Mouse (Mus musculus) lung, adult 2 months (tissue): ENCODE results near the gene H2-Q4. TPM values are rescaled to one million over a fixed set of nuclear protein-coding genes. Genes with fewer than 3 reads are reported as not detected.
"Not testable (repeated sequence)": the region's sequence is repeated elsewhere in the genome, so short reads cannot be mapped to it uniquely, and the experiment has no call there.

Source experiments
- DNase-seq: peaks from one replicate; pipeline ENCODE4 v3.0.0; 2022
- H3K4me1 ChIP-seq: fragments of 200-500 bp; 2 replicates; pipeline ENCODE4 v1.6.1; 2011; ENCODE audit warnings: low read length; ENCODE audit not compliant: control insufficient read depth, insufficient read depth
- H3K4me3 ChIP-seq: fragments of 200-500 bp; replicated peaks from 2 replicates; pipeline ENCODE3; 2011; ENCODE audit warnings: low read depth, mild to moderate bottlenecking, control low read depth, low read length; ENCODE audit errors: extremely low read depth
- CTCF ChIP-seq: fragments of 200-500 bp; IDR thresholded peaks from 2 replicates; pipeline ENCODE4 v1.5.1; 2011; ENCODE audit warnings: mild to moderate bottlenecking, low read length, control low read depth; ENCODE audit not compliant: insufficient read depth
- POLR2A ChIP-seq: fragments of 200-500 bp; IDR thresholded peaks from 2 replicates; pipeline ENCODE4 v1.6.1; 2011; ENCODE audit warnings: low read depth, mild to moderate bottlenecking, control low read depth, low read length, borderline replicate concordance; ENCODE audit errors: extremely low read depth
- WGBS: fragments of 180-500 bp; shearing (Covaris S2); methylation state at CpG from one replicate; pipeline ENCODE4 v1.1.7; 2018; 5-methylcytosine and 5-hydroxymethylcytosine counted together
- polyA plus RNA-seq: library from polyadenylated mRNA; depleted of rRNA; stranded (reverse); fragments of >200 nt; gene quantifications from 2 replicates; pipeline ENCODE4 v1.2.3, GENCODE M21; 2012; rRNA removed

H2-Q4 gene
- 152 and 267 TPM in 2 replicates for polyA plus RNA-seq

- peak within 1 kb of the TSS; percentile 87 for H3K4me3 ChIP-seq
- WGBS = 1% methylated on average over 16 of the region's 16 CpGs
- H3K4me1 ChIP-seq = 0 out of 2 replicates have a peak, but pooled peaks cover 2% of the 10 kb centered on the region
- TF ChIP-seq CTCF (no peak), POLR2A (peak; percentile 97)
- DNase-seq = peak; percentile 96
Measured at GRCm38 (mm10) chr17:35379369-35379728, at the start of gene H2-Q4. Gene H2-Q4 (plus strand): TSS chr17:35379617.

DNA sequence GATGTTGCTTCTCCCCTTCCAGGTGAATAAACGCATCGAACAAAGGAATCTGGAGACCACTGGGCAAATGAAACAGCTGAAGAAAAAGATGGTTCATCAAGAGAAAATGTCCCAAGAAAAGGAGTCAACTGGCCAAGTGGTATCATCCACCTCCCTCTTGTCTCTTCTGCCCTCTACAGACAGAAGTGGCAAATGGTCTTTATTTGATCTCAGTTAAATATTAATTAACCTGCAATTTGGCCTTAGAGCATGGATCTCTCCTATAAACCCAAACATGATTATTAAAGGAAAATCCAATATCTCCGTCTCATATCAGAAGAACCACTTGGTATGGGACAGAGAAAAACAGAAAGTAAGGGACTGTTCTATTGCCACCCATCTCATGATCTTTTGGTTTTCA lies 49.7 kb upstream of the H2-Q4 start:
- 56% methylated on average over 3 of the region's 3 CpGs for WGBS
- DNase-seq, H3K4me1 ChIP-seq: not testable (repeated sequence)

DNA sequence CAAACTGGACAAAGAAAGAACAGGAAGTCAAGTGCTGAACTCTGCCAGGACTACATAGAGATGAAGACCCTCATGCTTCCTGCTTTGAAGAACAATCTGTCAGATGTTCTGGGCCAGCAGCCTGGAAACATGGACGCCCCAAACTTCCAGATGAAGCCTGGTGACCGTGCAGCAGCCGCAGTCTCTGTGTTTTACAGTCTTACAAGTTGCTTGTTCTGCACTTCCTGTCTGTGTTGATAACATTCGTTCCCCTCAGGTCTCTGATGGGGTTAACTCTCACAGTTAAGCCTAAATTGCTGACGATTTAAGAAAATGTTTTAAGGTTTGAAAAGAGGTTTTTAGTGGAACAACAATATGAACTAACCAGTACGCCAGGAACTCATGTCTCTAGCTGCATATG lies 47.9 kb upstream of the H2-Q4 start:
- WGBS = 31% methylated on average over 6 of the region's 6 CpGs
- DNase-seq, H3K4me1 ChIP-seq, H3K4me3 ChIP-seq: not testable (repeated sequence)

More for the DNA sequence above, 49.7 kb upstream of the H2-Q4 start:
- H3K4me3 ChIP-seq = not testable (repeated sequence)

GRCm38 (mm10) chr17:35342071-35342671 lies 37.2 kb upstream of the H2-Q4 start, which contains the start of gene H2-Q2:
Gene H2-Q2 (plus strand): TSS chr17:35342242.
- H3K4me3 ChIP-seq = peak within 1 kb of the TSS; percentile 58
- peak; percentile 18 for DNase-seq
- H3K4me1 ChIP-seq = peaks cover 4% of the 10 kb centered on the region; the same call in 1 of the 2 replicates
- WGBS = 2% methylated on average over 40 of the region's 40 CpGs
- TF ChIP-seq POLR2A (no peak), CTCF (no peak)

GRCm38 (mm10) chr17:35342711-35343476 lies 36.5 kb upstream of the H2-Q4 start:
- 3% methylated on average over 41 of the region's 46 CpGs for WGBS
- peak; percentile 56 for DNase-seq
- TF ChIP-seq POLR2A = peak; percentile 38; the same call in 1 of the 2 replicates
- TF ChIP-seq CTCF = no peak

DNA sequence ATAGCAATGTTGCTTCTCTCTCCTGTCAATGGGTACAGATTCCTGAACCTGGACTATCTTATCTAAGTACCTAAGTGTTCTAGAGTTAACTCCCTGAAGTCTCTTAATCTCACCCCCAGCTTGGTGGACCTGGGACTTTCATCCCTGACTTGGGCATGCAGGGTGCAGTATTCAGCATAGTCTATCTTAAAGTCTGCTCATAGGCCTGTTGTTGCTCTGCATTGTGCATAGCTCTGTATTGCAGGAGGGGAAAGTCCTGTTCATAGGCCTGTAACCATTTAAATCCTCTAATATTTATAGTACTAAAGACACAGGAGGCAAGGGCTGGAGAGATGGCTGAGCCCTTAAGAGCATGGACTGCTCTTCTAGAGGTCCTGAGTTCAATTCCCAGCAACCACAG lies 31.8 kb upstream of the H2-Q4 start:
- not testable (repeated sequence) for DNase-seq, H3K4me1 ChIP-seq, H3K4me3 ChIP-seq

More at GRCm38 (mm10) chr17:35342711-35343476, 36.5 kb upstream of the H2-Q4 start:
- Histone ChIP-seq H3K4me1 (peaks cover 4% of the 10 kb centered on the region; the same call in 1 of the 2 replicates), H3K4me3 (peak overlapping the region; percentile 58)

- 15% methylated on average over 6 of the region's 6 CpGs for WGBS
- H3K4me1 ChIP-seq, DNase-seq, H3K4me3 ChIP-seq: not testable (repeated sequence)
Measured at GRCm38 (mm10) chr17:35353275-35353674, 26.1 kb upstream of the H2-Q4 start.

DNA sequence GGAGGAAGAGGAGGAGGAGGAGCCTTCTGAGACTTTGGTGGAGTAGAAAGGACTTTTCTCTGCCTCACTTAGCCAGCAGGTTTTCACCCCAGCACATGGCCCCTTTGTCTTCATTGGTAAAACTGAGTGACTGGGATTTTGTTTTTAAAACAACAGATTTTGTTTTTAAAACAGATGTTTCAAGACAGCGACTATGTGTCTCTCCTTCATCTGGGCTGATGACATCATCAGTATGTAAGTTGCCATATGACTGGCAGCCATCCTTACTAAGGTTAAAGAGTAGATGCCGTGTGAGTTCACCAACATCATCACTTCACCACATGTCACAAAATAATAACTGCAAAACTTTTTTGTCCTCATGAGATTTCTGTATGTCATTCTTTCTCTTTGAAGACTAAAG lies 25.3 kb upstream of the H2-Q4 start:
- DNase-seq = no peak
- 69% methylated on average over 2 of the region's 2 CpGs for WGBS
- no peak overlapping the region for H3K4me3 ChIP-seq
- no peaks in the 10 kb centered on the region for H3K4me1 ChIP-seq
- TF ChIP-seq CTCF = no peak
- TF ChIP-seq POLR2A = no peak

DNA sequence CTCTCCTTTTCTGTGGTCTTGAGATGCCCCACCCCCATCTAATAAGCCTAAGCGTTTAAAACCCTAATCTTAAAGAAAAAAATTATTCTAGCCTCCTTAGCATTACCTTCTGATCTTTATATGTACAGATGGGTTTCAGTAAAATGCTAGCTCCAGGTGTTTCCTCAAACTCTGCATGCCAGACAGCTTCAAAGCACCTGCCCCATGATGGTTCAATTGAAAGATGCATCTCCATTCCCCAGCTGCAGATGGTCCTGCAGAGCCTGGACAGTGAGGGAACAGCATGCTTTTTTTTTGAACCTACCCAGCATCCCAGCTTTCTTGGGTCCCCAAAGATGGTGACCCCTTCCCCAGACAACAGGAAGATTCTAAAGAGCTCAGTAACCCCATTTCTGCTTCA lies 22.3 kb upstream of the H2-Q4 start:
- 40% methylated on average over 1 of the region's 1 CpGs for WGBS

GRCm38 (mm10) chr17:35358763-35359469 lies 20.5 kb upstream of the H2-Q4 start:
- Histone ChIP-seq H3K4me3 (peak overlapping the region; percentile 62), H3K4me1 (no peaks in the 10 kb centered on the region)
- WGBS = 19% methylated on average over 38 of the region's 38 CpGs
- no peak for DNase-seq
- TF ChIP-seq POLR2A = no peak
- no peak for TF ChIP-seq CTCF

More for the DNA sequence above, 22.3 kb upstream of the H2-Q4 start:
- DNase-seq = no peak
- no peak for TF ChIP-seq POLR2A
- Histone ChIP-seq H3K4me1 (no peaks in the 10 kb centered on the region), H3K4me3 (no peak overlapping the region)
